Mouse (Mus musculus) liver, adult 2 months (tissue): ENCODE measurements around the gene Ctdspl.

ENCODE experiments used
- CTCF ChIP-seq: fragments of 200-500 bp; IDR thresholded peaks from 2 replicates; pipeline ENCODE4 v1.5.1; 2011; ENCODE audit warnings: low read depth, low read length, control low read depth
- POLR2A ChIP-seq: fragments of 200-500 bp; IDR thresholded peaks from 2 replicates; pipeline ENCODE4 v1.6.1; 2011; ENCODE audit warnings: low read length, control low read depth; ENCODE audit not compliant: insufficient read depth; ENCODE audit errors: extremely low read depth

- no peak for TF ChIP-seq CTCF
- TF ChIP-seq POLR2A, result no peak
Observed at GRCm38 (mm10) chr9:118953465-118954194, 27.4 kb downstream of the Ctdspl start.
